Mouse (Mus musculus): ENCODE data around the gene Pakap.

GRCm38 (mm10) chr4:57764926-57765325 is 196.9 kb downstream of the Pakap start:
- no peak for TF ChIP-seq CTCF (IDR thresholded peaks at IDR 0.05; ENCODE audit: borderline replicate concordance, insufficient read depth, low read depth, low read length)
- no peak for TF ChIP-seq POLR2A (IDR thresholded peaks at IDR 0.05; ENCODE audit: borderline replicate concordance, insufficient read depth, low read length)

Data from cerebellum, adult 2 months (tissue).